Mouse (Mus musculus): ENCODE data around the gene Mrps23. TPM values are rescaled to one million over a fixed set of nuclear protein-coding genes. Genes with fewer than 3 reads are reported as not detected.

Gene Mrps23
- polyA plus RNA-seq, 1 experiment from 2014 or later, result 60.4 TPM

- no peak for ATAC-seq (ENCODE audit: insufficient number of reproducible peaks, low FRiP score, low TSS enrichment, low read depth)
- no peak for DNase-seq (ENCODE audit: low spot score)
- no peak overlapping the region for H3K4me3 ChIP-seq (ENCODE audit: low read depth, low read length)
- H3K27me3 ChIP-seq (ENCODE audit: control insufficient read depth, insufficient read depth, low read length), result no peaks in the 10 kb centered on the region
- peaks cover 14% of the 10 kb centered on the region for H3K36me3 ChIP-seq (ENCODE audit: control insufficient read depth, insufficient read depth, low read length)
- no peak overlapping the region for H3K9ac ChIP-seq (ENCODE audit: low read length)
- peaks cover 6% of the 10 kb centered on the region for H3K4me1 ChIP-seq (ENCODE audit: control insufficient read depth, insufficient read depth, low read length)
- no peaks in the 10 kb centered on the region for H3K9me3 ChIP-seq (ENCODE audit: control insufficient read depth, low read length)
- H3K27ac ChIP-seq (replicated peaks; ENCODE audit: low read depth, low read length), result no peak overlapping the region
- 94% methylated on average over 2 of the region's 2 CpGs for WGBS
- no peak overlapping the region for H3K4me2 ChIP-seq (ENCODE audit: low read depth, severe bottlenecking)
Measured at GRCm38 (mm10) chr11:88207697-88208096, 3.5 kb downstream of the Mrps23 start.

GRCm38 (mm10) chr11:88211824-88212582 is 7.8 kb downstream of the Mrps23 start:
- no peaks in the 10 kb centered on the region for H3K9me3 ChIP-seq (ENCODE audit: control insufficient read depth, low read length)
- H3K36me3 ChIP-seq (ENCODE audit: control insufficient read depth, insufficient read depth, low read length), result peaks cover 14% of the 10 kb centered on the region
- H3K9ac ChIP-seq (ENCODE audit: low read length), result no peak overlapping the region
- no peak for DNase-seq (ENCODE audit: low spot score)
- peaks cover 5% of the 10 kb centered on the region; the same call in 1 of the 2 replicates for H3K4me1 ChIP-seq (ENCODE audit: control insufficient read depth, insufficient read depth, low read length)
- ATAC-seq (ENCODE audit: insufficient number of reproducible peaks, low FRiP score, low TSS enrichment, low read depth), result no peak
- H3K27ac ChIP-seq (replicated peaks; ENCODE audit: low read depth, low read length), result no peak overlapping the region
- no peak overlapping the region for H3K4me2 ChIP-seq (ENCODE audit: low read depth, severe bottlenecking)
- no peaks in the 10 kb centered on the region for H3K27me3 ChIP-seq (ENCODE audit: control insufficient read depth, insufficient read depth, low read length)
- 84% methylated on average over 5 of the region's 5 CpGs for WGBS
- no peak overlapping the region for H3K4me3 ChIP-seq (ENCODE audit: low read depth, low read length)

GRCm38 (mm10) chr11:88213757-88214156 is 9.6 kb downstream of the Mrps23 start:
- no peak for DNase-seq (ENCODE audit: low spot score)
- H3K36me3 ChIP-seq (ENCODE audit: control insufficient read depth, insufficient read depth, low read length), result peaks cover 9% of the 10 kb centered on the region; the same call in 1 of the 2 replicates
- no peak for ATAC-seq (ENCODE audit: insufficient number of reproducible peaks, low FRiP score, low TSS enrichment, low read depth)
- H3K4me2 ChIP-seq (ENCODE audit: low read depth, severe bottlenecking), result no peak overlapping the region
- H3K4me1 ChIP-seq (ENCODE audit: control insufficient read depth, insufficient read depth, low read length), result peaks cover 5% of the 10 kb centered on the region; the same call in 1 of the 2 replicates
- WGBS, result 66% methylated on average over 6 of the region's 6 CpGs
- H3K27me3 ChIP-seq (ENCODE audit: control insufficient read depth, insufficient read depth, low read length), result no peaks in the 10 kb centered on the region
- no peak overlapping the region for H3K27ac ChIP-seq (replicated peaks; ENCODE audit: low read depth, low read length)
- H3K9ac ChIP-seq (ENCODE audit: low read length), result no peak overlapping the region
- no peak overlapping the region for H3K4me3 ChIP-seq (ENCODE audit: low read depth, low read length)
- H3K9me3 ChIP-seq (ENCODE audit: control insufficient read depth, low read length), result no peaks in the 10 kb centered on the region

- Histone ChIP-seq H3K4me3 (ENCODE audit: low read depth, low read length) (no peak overlapping the region), H3K4me2 (ENCODE audit: low read depth, severe bottlenecking) (no peak overlapping the region), H3K9ac (ENCODE audit: low read length) (no peak overlapping the region), H3K27me3 (ENCODE audit: control insufficient read depth, insufficient read depth, low read length) (no peaks in the 10 kb centered on the region), H3K27ac (replicated peaks; ENCODE audit: low read depth, low read length) (no peak overlapping the region), H3K36me3 (ENCODE audit: control insufficient read depth, insufficient read depth, low read length) (peaks cover 5% of the 10 kb centered on the region; the same call in 1 of the 2 replicates), H3K4me1 (ENCODE audit: control insufficient read depth, insufficient read depth, low read length) (peaks cover 5% of the 10 kb centered on the region; the same call in 1 of the 2 replicates), H3K9me3 (ENCODE audit: control insufficient read depth, low read length) (no peaks in the 10 kb centered on the region)
- ATAC-seq (ENCODE audit: insufficient number of reproducible peaks, low FRiP score, low TSS enrichment, low read depth) (no peak), DNase-seq (ENCODE audit: low spot score) (no peak)
- 59% methylated on average over 21 of the region's 21 CpGs for WGBS
Measured at GRCm38 (mm10) chr11:88214881-88215831, 11.0 kb downstream of the Mrps23 start.

DNA sequence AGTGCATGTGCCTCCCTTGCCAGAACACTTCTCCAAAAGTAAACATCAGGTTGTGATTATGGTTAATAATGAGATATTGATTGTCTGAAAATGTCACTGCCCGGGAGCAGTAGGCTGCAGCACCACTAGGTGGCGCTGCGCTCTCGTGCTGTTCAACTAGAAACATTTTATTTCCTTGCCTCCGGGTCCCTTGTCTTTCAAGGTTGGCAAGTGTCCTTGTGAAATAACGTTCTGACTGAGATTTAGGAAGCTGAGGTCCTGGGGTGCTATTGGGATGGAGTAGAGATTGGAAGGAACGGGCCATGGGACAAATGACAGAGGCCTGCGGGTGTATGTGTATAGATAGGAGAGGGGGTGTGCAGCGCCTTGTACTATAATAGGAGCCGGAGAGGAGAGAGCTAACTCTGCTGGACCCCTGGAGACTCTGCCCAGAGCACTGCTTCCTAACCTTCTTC is 12.1 kb downstream of the Mrps23 start:
- Histone ChIP-seq H3K27ac (replicated peaks; ENCODE audit: low read depth, low read length) (no peak overlapping the region), H3K27me3 (ENCODE audit: control insufficient read depth, insufficient read depth, low read length) (no peaks in the 10 kb centered on the region), H3K4me1 (ENCODE audit: control insufficient read depth, insufficient read depth, low read length) (peaks cover 5% of the 10 kb centered on the region; the same call in 1 of the 2 replicates), H3K4me3 (ENCODE audit: low read depth, low read length) (no peak overlapping the region), H3K4me2 (ENCODE audit: low read depth, severe bottlenecking) (no peak overlapping the region), H3K9ac (ENCODE audit: low read length) (no peak overlapping the region), H3K9me3 (ENCODE audit: control insufficient read depth, low read length) (no peaks in the 10 kb centered on the region), H3K36me3 (ENCODE audit: control insufficient read depth, insufficient read depth, low read length) (no peaks in the 10 kb centered on the region; the same call in 1 of the 2 replicates)
- WGBS, result 23% methylated on average over 10 of the region's 10 CpGs
- DNase-seq (ENCODE audit: low spot score) (peak; percentile 85), ATAC-seq (ENCODE audit: insufficient number of reproducible peaks, low FRiP score, low TSS enrichment, low read depth) (no peak)

- no peak overlapping the region for H3K4me2 ChIP-seq (ENCODE audit: low read depth, severe bottlenecking)
- no peaks in the 10 kb centered on the region for H3K36me3 ChIP-seq (ENCODE audit: control insufficient read depth, insufficient read depth, low read length)
- ATAC-seq (ENCODE audit: insufficient number of reproducible peaks, low FRiP score, low TSS enrichment, low read depth) (no peak), DNase-seq (ENCODE audit: low spot score) (no peak)
- WGBS, result 73% methylated on average over 6 of the region's 6 CpGs
- H3K9me3 ChIP-seq (ENCODE audit: control insufficient read depth, low read length), result no peaks in the 10 kb centered on the region
- H3K27me3 ChIP-seq (ENCODE audit: control insufficient read depth, insufficient read depth, low read length), result no peaks in the 10 kb centered on the region
- no peak overlapping the region for H3K4me3 ChIP-seq (ENCODE audit: low read depth, low read length)
- no peak overlapping the region for H3K9ac ChIP-seq (ENCODE audit: low read length)
- no peak overlapping the region for H3K27ac ChIP-seq (replicated peaks; ENCODE audit: low read depth, low read length)
- peaks cover 5% of the 10 kb centered on the region; the same call in 1 of the 2 replicates for H3K4me1 ChIP-seq (ENCODE audit: control insufficient read depth, insufficient read depth, low read length)
Measured at GRCm38 (mm10) chr11:88218155-88218554, 14.0 kb downstream of the Mrps23 start.

GRCm38 (mm10) chr11:88218586-88218985 is 14.4 kb downstream of the Mrps23 start:
- no peak overlapping the region for H3K4me2 ChIP-seq (ENCODE audit: low read depth, severe bottlenecking)
- no peak overlapping the region for H3K27ac ChIP-seq (replicated peaks; ENCODE audit: low read depth, low read length)
- H3K9me3 ChIP-seq (ENCODE audit: control insufficient read depth, low read length), result no peaks in the 10 kb centered on the region
- peaks cover 5% of the 10 kb centered on the region; the same call in 1 of the 2 replicates for H3K4me1 ChIP-seq (ENCODE audit: control insufficient read depth, insufficient read depth, low read length)
- H3K4me3 ChIP-seq (ENCODE audit: low read depth, low read length), result no peak overlapping the region
- 47% methylated on average over 7 of the region's 7 CpGs for WGBS
- no peak for ATAC-seq (ENCODE audit: insufficient number of reproducible peaks, low FRiP score, low TSS enrichment, low read depth)
- H3K27me3 ChIP-seq (ENCODE audit: control insufficient read depth, insufficient read depth, low read length), result no peaks in the 10 kb centered on the region
- DNase-seq (ENCODE audit: low spot score), result no peak
- H3K36me3 ChIP-seq (ENCODE audit: control insufficient read depth, insufficient read depth, low read length), result no peaks in the 10 kb centered on the region
- no peak overlapping the region for H3K9ac ChIP-seq (ENCODE audit: low read length)

DNA sequence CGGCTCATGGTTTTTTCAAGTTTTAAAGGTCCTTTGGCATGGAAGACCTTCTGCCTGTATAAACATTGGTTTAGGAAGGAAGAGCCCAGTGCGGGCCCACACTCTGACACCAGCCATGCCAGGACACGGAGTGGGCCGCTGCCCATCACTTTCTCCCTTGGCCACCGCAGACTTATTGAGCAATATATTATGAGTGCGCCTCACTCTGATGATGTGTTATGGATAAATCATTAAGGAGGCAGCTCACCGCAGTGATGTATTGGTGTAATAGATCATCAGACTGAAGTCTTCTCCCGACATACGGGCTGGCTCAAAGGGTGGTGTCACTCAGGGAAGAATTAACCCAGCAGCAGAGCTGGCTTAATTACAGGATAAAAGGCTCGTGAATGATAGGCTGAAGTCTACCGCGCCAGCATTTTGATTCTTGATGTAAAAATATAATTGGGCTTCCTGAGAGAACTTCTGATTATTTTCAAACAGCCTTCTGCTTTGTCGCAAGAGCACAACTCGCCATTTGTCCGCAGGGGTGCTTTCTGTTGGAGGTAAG is 17.8 kb downstream of the Mrps23 start:
- DNase-seq (ENCODE audit: low spot score), result no peak
- no peak for ATAC-seq (ENCODE audit: insufficient number of reproducible peaks, low FRiP score, low TSS enrichment, low read depth)
- H3K36me3 ChIP-seq (ENCODE audit: control insufficient read depth, insufficient read depth, low read length), result no peaks in the 10 kb centered on the region
- no peak overlapping the region for H3K9ac ChIP-seq (ENCODE audit: low read length)
- no peaks in the 10 kb centered on the region for H3K9me3 ChIP-seq (ENCODE audit: control insufficient read depth, low read length)
- H3K4me3 ChIP-seq (ENCODE audit: low read depth, low read length), result no peak overlapping the region
- H3K27ac ChIP-seq (replicated peaks; ENCODE audit: low read depth, low read length), result no peak overlapping the region
- no peaks in the 10 kb centered on the region for H3K27me3 ChIP-seq (ENCODE audit: control insufficient read depth, insufficient read depth, low read length)
- 88% methylated on average over 15 of the region's 15 CpGs for WGBS
- no peak overlapping the region for H3K4me2 ChIP-seq (ENCODE audit: low read depth, severe bottlenecking)
- H3K4me1 ChIP-seq (ENCODE audit: control insufficient read depth, insufficient read depth, low read length), result no peaks in the 10 kb centered on the region

Data from limb, embryonic 11.5 days (tissue).